Mouse (Mus musculus): ENCODE data around the gene Oaf.

Gene Oaf

DNA sequence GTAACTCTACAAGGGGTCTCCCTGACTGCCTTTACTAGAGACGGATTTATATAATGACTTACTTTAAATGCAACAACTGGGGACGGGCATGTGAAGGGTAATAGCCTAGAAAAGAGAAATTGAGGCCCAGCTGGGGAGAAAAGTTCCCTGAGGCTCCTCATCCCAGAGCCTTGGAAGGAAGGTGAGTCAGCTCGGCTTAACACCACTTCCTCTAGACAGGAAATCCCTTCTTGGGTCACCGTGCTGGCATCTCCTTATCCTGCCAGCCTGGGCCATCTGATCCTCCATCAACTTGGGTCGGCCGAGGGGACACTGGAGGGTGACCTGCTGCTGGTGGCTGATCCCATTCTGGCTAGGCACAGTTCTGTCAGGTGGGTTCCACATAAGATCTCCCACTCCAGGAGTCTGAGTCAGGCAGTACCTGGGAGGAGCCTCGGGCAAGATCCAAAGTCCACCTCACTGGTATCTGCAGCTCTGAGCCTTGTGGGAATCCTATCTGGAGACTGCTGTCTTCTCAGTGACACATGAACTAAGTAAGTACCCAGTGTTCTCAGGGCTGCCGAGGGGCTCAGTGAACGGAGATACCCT is 13.0 kb downstream of the Oaf start:
- Histone ChIP-seq H3K4me3 (replicated peaks; ENCODE audit: low read length) (no peak overlapping the region), H3K36me3 (ENCODE audit: insufficient read depth, low read length) (no peaks in the 10 kb centered on the region), H3K4me1 (replicated peaks; ENCODE audit: low read depth, low read length) (peaks cover 29% of the 10 kb centered on the region), H3K27me3 (ENCODE audit: insufficient read depth, low read length) (peaks cover 42% of the 10 kb centered on the region), H3K9me3 (ENCODE audit: low read length) (no peaks in the 10 kb centered on the region)
- no peak for TF ChIP-seq NANOG (IDR thresholded peaks at IDR 0.05; ENCODE audit: borderline replicate concordance, low read length)
- TF ChIP-seq CTCF (conservative IDR thresholded peaks at IDR 0.05; ENCODE audit: low read length), result no peak
- TF ChIP-seq POU5F1 (IDR thresholded peaks at IDR 0.05; ENCODE audit: borderline replicate concordance, low read length), result no peak

DNA sequence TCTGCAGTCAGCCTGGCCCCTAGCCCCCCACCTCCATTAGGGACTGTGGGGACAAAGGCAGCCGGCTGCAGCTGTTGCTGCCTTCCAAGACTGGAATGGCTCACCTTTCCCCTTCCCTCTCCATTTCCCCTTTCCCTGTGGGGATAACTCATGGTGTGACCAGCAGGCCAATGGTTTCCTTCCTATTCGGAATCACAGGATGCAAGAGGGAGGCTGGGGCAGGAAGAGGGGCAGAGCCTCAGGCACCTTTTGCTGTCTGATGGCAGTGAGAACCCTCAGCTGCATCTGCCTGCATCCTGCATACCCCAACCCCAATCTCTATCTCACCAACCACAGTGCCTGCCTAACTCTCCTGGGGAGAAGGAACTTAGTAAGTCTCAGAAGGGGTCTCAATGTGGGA is 14.2 kb downstream of the Oaf start:
- Histone ChIP-seq H3K4me3 (replicated peaks; ENCODE audit: low read length) (no peak overlapping the region), H3K4me1 (replicated peaks; ENCODE audit: low read depth, low read length) (peaks cover 29% of the 10 kb centered on the region), H3K9me3 (ENCODE audit: low read length) (no peaks in the 10 kb centered on the region), H3K27me3 (ENCODE audit: insufficient read depth, low read length) (peaks cover 36% of the 10 kb centered on the region), H3K36me3 (ENCODE audit: insufficient read depth, low read length) (no peaks in the 10 kb centered on the region)
- TF ChIP-seq NANOG (IDR thresholded peaks at IDR 0.05; ENCODE audit: borderline replicate concordance, low read length) (no peak), CTCF (conservative IDR thresholded peaks at IDR 0.05; ENCODE audit: low read length) (no peak), POU5F1 (IDR thresholded peaks at IDR 0.05; ENCODE audit: borderline replicate concordance, low read length) (no peak)

DNA sequence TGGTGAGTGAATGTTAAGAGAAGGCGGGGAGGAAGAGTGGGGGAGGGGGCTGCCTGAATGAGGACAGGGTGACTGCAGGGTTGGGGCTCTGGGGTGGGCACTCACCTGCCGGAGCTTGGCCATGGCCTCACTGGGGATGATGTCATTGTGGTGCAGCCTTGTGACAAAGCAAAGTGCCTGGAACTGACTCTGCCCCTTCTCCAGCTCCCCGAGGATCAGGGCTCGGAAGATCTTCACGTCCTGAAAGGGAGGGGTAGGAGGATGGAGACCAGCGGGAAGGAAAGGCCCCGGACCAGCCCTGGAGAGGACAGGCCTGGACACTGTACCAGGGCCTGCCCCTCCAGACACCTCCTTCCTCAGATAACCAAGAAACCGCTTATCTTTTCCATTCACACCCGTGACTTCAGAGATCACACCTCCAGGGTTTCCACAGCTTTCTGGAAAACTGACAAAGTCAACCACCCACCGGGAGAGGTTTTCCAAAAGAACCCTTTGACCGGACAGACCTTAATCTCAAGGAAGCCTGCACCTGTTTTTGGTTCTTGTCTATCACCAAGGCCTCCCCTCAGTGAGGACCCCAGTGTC is 14.8 kb downstream of the Oaf start:
- Histone ChIP-seq H3K27me3 (ENCODE audit: insufficient read depth, low read length) (peaks cover 34% of the 10 kb centered on the region), H3K9me3 (ENCODE audit: low read length) (no peaks in the 10 kb centered on the region), H3K4me1 (replicated peaks; ENCODE audit: low read depth, low read length) (peaks cover 29% of the 10 kb centered on the region), H3K4me3 (replicated peaks; ENCODE audit: low read length) (no peak overlapping the region), H3K36me3 (ENCODE audit: insufficient read depth, low read length) (no peaks in the 10 kb centered on the region)
- TF ChIP-seq CTCF (conservative IDR thresholded peaks at IDR 0.05; ENCODE audit: low read length), result no peak
- no peak for TF ChIP-seq POU5F1 (IDR thresholded peaks at IDR 0.05; ENCODE audit: borderline replicate concordance, low read length)
- TF ChIP-seq NANOG (IDR thresholded peaks at IDR 0.05; ENCODE audit: borderline replicate concordance, low read length), result no peak

DNA sequence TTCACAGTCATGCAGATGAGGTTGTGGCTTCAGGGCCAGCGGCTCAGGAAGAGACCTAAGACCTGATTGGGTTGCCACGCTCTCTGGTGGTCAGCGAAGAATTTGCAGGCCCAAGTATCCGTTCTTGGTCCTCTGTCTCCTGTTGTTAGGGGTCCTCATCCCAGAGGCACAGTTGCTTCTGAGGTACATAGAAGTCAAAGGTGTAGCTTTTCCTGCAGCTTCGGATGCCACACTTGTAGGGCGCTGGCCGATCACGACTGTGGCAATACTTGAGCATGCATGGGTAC is 17.3 kb downstream of the Oaf start:
- Histone ChIP-seq H3K36me3 (ENCODE audit: insufficient read depth, low read length) (no peaks in the 10 kb centered on the region), H3K9me3 (ENCODE audit: low read length) (no peaks in the 10 kb centered on the region), H3K27me3 (ENCODE audit: insufficient read depth, low read length) (peaks cover 24% of the 10 kb centered on the region), H3K4me1 (replicated peaks; ENCODE audit: low read depth, low read length) (peaks cover 29% of the 10 kb centered on the region), H3K4me3 (replicated peaks; ENCODE audit: low read length) (peak overlapping the region; percentile 62)
- TF ChIP-seq POU5F1 (IDR thresholded peaks at IDR 0.05; ENCODE audit: borderline replicate concordance, low read length), result no peak
- peak; percentile 35 for TF ChIP-seq CTCF (conservative IDR thresholded peaks at IDR 0.05; ENCODE audit: low read length)

DNA sequence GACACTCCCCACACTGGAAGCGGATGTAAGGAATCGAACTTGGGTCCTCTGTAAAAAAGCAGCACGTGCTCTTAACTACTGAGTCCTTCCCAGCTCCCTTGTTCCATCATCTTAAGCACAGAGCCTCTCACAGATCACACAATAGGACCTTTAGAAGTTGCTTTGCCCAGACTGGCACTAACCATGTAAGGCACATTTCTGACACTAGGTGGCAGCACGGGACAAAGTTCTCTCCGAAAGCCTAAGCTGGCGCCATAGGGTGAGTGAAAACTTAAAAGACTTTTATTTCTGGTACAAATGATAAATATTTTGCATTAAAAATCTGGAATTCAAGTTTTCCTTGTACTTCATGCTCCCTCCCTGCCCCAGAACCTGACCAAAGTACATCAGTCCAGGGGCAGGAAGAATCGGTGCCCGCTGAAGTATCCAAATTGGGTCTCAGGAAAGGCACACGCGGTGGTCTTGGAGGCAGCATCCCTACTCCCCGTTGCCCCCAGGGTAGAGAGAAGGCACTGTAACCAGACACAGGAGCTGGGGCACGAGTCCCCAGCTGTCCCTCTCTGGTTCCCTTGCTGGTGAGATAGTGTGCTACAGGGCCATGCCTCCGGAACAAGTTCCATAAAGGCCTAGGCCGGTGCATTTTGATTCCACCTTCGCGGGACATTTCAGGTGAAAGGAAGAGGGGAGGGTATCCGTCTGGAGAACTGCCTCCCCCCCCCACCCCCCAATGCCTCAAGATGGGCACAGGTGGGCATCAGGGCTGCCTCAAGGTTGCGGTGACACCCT is 17.9 kb downstream of the Oaf start:
- peak; percentile 73 for TF ChIP-seq CTCF (conservative IDR thresholded peaks at IDR 0.05; ENCODE audit: low read length)
- no peak for TF ChIP-seq POU5F1 (IDR thresholded peaks at IDR 0.05; ENCODE audit: borderline replicate concordance, low read length)
- no peaks in the 10 kb centered on the region for H3K9me3 ChIP-seq (ENCODE audit: low read length)
- H3K4me1 ChIP-seq (replicated peaks; ENCODE audit: low read depth, low read length), result peaks cover 29% of the 10 kb centered on the region
- peak overlapping the region; percentile 62 for H3K4me3 ChIP-seq (replicated peaks; ENCODE audit: low read length)
- peaks cover 24% of the 10 kb centered on the region for H3K27me3 ChIP-seq (ENCODE audit: insufficient read depth, low read length)
- H3K36me3 ChIP-seq (ENCODE audit: insufficient read depth, low read length), result no peaks in the 10 kb centered on the region

DNA sequence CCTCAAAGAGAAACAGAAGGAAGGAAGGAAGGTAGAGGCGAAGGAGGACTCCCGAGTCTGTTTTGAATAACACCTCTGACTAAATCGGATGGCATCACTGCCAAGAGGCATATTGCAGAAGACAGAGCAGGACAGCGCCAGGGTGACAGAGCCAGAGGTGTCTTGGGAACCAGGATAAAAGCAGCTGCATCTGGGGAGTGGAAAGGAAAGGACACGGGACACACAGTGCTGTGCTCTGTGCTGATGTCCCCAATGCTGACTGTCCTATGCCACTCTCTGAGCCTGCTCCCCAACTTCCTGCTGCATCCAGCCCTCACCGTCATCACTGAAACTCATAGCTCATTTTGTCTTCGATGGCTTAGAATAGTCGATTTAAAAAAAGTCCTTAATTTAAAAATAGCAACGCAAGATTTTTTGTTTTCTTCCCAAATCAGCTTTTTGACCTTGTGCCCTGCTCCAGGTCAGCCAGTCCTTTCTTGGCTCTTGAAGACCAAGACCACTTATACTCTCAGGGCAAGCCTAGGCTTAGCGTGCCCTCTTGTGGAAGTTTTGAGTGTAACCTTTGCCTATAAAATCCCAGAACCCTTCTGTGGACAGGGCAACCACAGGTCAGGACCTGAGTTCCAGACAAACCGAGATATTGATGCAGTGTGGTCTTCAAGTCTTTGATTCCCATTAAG is 28.8 kb downstream of the Oaf start:
- peaks cover 27% of the 10 kb centered on the region for H3K27me3 ChIP-seq (ENCODE audit: insufficient read depth, low read length)
- no peak for TF ChIP-seq NANOG (IDR thresholded peaks at IDR 0.05; ENCODE audit: borderline replicate concordance, low read length)
- TF ChIP-seq CTCF (conservative IDR thresholded peaks at IDR 0.05; ENCODE audit: low read length), result peak; percentile 55
- H3K4me1 ChIP-seq (replicated peaks; ENCODE audit: low read depth, low read length), result peaks cover 35% of the 10 kb centered on the region
- no peaks in the 10 kb centered on the region for H3K9me3 ChIP-seq (ENCODE audit: low read length)
- H3K36me3 ChIP-seq (ENCODE audit: insufficient read depth, low read length), result no peaks in the 10 kb centered on the region
- peak overlapping the region; percentile 56 for H3K4me3 ChIP-seq (replicated peaks; ENCODE audit: low read length)

DNA sequence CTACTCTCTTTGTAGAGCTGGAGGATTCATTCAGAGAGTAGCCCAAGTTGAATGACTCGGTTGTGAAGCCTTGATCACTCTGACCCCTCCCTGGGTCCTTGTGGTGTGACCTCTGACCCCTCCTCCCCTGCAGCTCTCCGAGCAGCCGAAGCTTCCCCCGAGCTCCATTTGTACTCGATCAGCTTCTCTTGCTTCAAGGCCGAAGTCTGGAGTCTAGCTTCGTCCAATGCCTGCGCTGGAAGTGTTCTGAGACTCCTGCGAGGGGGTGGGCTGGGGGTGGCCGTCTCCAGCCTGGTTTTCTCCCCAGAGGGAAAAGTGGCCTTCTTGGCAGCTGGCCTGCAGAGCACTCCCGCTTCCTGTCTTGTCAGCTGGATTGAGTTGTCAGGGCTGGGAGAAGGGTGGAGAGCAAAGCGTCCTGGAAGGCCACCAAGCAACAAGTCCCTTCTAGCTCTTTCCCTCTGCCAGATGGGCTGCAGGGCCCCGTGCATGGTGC is 29.5 kb downstream of the Oaf start, which contains the start of gene Pou2f3:
Pou2f3 (minus strand) TSS at position 180 of the 493 bp plus-strand sequence.
- TF ChIP-seq NANOG (IDR thresholded peaks at IDR 0.05; ENCODE audit: borderline replicate concordance, low read length), result peak; percentile 56
- TF ChIP-seq POU5F1 (IDR thresholded peaks at IDR 0.05; ENCODE audit: borderline replicate concordance, low read length), result no peak
- no peak for TF ChIP-seq CTCF (conservative IDR thresholded peaks at IDR 0.05; ENCODE audit: low read length)

DNA sequence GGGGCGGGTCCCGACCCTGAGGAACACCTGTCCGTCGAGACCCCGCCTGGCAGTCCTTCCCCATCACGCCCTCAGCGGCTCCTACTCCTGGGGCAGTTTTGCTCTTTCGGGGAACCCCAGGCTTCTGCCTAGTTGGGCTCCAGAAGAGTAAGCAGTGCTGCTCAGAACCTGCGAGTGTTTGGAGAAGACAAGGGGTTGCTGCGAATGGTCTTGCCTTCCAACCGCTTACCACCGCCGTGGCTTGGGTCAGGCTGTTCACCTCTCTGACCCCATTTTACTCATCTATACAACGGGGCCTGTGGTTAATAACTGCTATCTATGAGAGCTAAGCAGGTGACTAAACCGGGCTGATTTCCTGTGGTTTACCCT is 33.7 kb downstream of the Oaf start:
- H3K27me3 ChIP-seq (ENCODE audit: insufficient read depth, low read length), result peaks cover 56% of the 10 kb centered on the region
- H3K9me3 ChIP-seq (ENCODE audit: low read length), result no peaks in the 10 kb centered on the region
- H3K4me1 ChIP-seq (replicated peaks; ENCODE audit: low read depth, low read length), result peaks cover 46% of the 10 kb centered on the region
- no peaks in the 10 kb centered on the region for H3K36me3 ChIP-seq (ENCODE audit: insufficient read depth, low read length)
- TF ChIP-seq CTCF (conservative IDR thresholded peaks at IDR 0.05; ENCODE audit: low read length), result no peak
- no peak for TF ChIP-seq NANOG (IDR thresholded peaks at IDR 0.05; ENCODE audit: borderline replicate concordance, low read length)
- TF ChIP-seq POU5F1 (IDR thresholded peaks at IDR 0.05; ENCODE audit: borderline replicate concordance, low read length), result no peak
- peak overlapping the region; percentile 79 for H3K4me3 ChIP-seq (replicated peaks; ENCODE audit: low read length)

More for the DNA sequence above, 29.5 kb downstream of the Oaf start, which contains the start of gene Pou2f3:
- H3K27me3 ChIP-seq (ENCODE audit: insufficient read depth, low read length), result peaks cover 27% of the 10 kb centered on the region
- H3K4me1 ChIP-seq (replicated peaks; ENCODE audit: low read depth, low read length), result peaks cover 39% of the 10 kb centered on the region
- peak within 1 kb of the TSS; percentile 56 for H3K4me3 ChIP-seq (replicated peaks; ENCODE audit: low read length)
- H3K9me3 ChIP-seq (ENCODE audit: low read length), result no peaks in the 10 kb centered on the region
- H3K36me3 ChIP-seq (ENCODE audit: insufficient read depth, low read length), result no peaks in the 10 kb centered on the region

Measured in E14TG2a.4 (cell line).